Mouse (Mus musculus) 416B (cell line): ENCODE measurements at regions not wholly inside any gene's neighbourhood (a gene's known extent, or its start where the extent isn't known, plus 50 kb on each side); places are given as distances from the start of the nearest gene placed in this dataset.
A peak's percentile ranks its signal among the peaks of the same experiment; 100 is the strongest.

Experiments used
- DNase-seq: peaks from one replicate; pipeline ENCODE4 v3.0.0; 2011; ENCODE audit warnings: low read depth

- DNase-seq: peak; percentile 65
Observed at GRCm38 (mm10) chr17:18858822-18859221, 55.3 kb upstream of the Vmn2r97 start.
